Mouse (Mus musculus) cerebellum, adult 2 months (tissue): ENCODE data around the gene Syt8. TPM values are rescaled to one million over a fixed set of nuclear protein-coding genes. Genes with fewer than 3 reads are reported as not detected.

Experiments used
- DNase-seq, 2 experiments: peaks; one replicate each; pipeline ENCODE4 v3.0.0; 2021
- H3K27ac ChIP-seq: fragments of 200-500 bp; 2 replicates; pipeline ENCODE4 v1.5.1; 2012; ENCODE audit warnings: low read length, control low read depth, inconsistent platforms; ENCODE audit not compliant: insufficient read depth
- H3K27me3 ChIP-seq: fragments of 200-500 bp; 2 replicates; pipeline ENCODE4 v1.6.1; 2012; ENCODE audit warnings: inconsistent platforms, mild to moderate bottlenecking, low read length, moderate library complexity; ENCODE audit not compliant: control insufficient read depth, insufficient read depth
- H3K4me1 ChIP-seq: fragments of 200-500 bp; 2 replicates; pipeline ENCODE4 v1.6.1; 2011; ENCODE audit warnings: low read length; ENCODE audit not compliant: control insufficient read depth, insufficient read depth
- H3K4me3 ChIP-seq: fragments of 200-500 bp; replicated peaks from 2 replicates; pipeline ENCODE3; 2011; ENCODE audit warnings: mild to moderate bottlenecking, low read depth, low read length, control low read depth; ENCODE audit not compliant: insufficient read depth
- CTCF ChIP-seq: fragments of 200-500 bp; IDR thresholded peaks from 2 replicates; pipeline ENCODE4 v1.5.1; 2011; ENCODE audit warnings: low read depth, mild to moderate bottlenecking, control low read depth, low read length, moderate library complexity, borderline replicate concordance; ENCODE audit not compliant: insufficient read depth
- POLR2A ChIP-seq: fragments of 200-500 bp; IDR thresholded peaks from 2 replicates; pipeline ENCODE4 v1.6.1; 2011; ENCODE audit warnings: low read length, control low read depth, borderline replicate concordance; ENCODE audit not compliant: insufficient read depth
- WGBS: fragments of 180-500 bp; shearing (Covaris S2); methylation state at CpG from one replicate; pipeline ENCODE4 v1.1.7; 2018; 5-methylcytosine and 5-hydroxymethylcytosine counted together
- polyA plus RNA-seq: library from polyadenylated mRNA; depleted of rRNA; stranded (reverse); fragments of >200 nt; gene quantifications from 2 replicates; pipeline ENCODE4 v1.2.3, GENCODE M21; 2012

Gene Syt8
- polyA plus RNA-seq, 1 experiment = not detected

DNA sequence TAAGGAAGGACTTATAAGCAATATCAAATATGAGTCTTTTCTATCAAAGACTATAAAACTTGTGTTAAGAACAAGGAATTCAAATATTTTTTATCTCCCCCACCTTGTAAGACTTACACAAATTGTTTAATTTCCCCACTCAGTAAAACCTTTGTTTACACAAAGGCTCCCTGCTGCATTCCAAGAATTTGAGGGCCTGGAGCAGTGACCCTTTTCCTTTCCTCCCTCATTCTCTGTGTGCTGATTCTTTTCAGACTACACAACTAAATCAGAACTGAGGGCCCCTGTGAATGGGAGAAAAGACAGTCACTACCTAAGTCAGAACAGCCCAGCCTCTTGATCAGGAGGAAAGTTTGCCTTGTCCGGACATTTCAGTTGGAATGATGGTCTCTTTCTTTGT is 20.1 kb downstream of the Syt8 start:
- 82% methylated on average over 1 of the region's 1 CpGs for WGBS
- Histone ChIP-seq H3K27ac (no peak overlapping the region), H3K4me1 (peaks cover 10% of the 10 kb centered on the region; the same call in 1 of the 2 replicates), H3K27me3 (no peaks in the 10 kb centered on the region), H3K4me3 (no peak overlapping the region)
- TF ChIP-seq CTCF (no peak), POLR2A (no peak)
- DNase-seq = no peak

- no peak for TF ChIP-seq CTCF
- TF ChIP-seq POLR2A = no peak
- 69% methylated on average over 2 of the region's 2 CpGs for WGBS
- H3K27ac ChIP-seq = no peak overlapping the region
- H3K27me3 ChIP-seq = no peaks in the 10 kb centered on the region
- peak in 1 of 2 experiments; percentile 10 for DNase-seq
- peaks cover 10% of the 10 kb centered on the region; the same call in 1 of the 2 replicates for H3K4me1 ChIP-seq
- H3K4me3 ChIP-seq = no peak overlapping the region
Observed at GRCm38 (mm10) chr7:142455251-142455650, 20.6 kb downstream of the Syt8 start.

- Histone ChIP-seq H3K27me3 (no peaks in the 10 kb centered on the region), H3K4me1 (peaks cover 10% of the 10 kb centered on the region; the same call in 1 of the 2 replicates), H3K27ac (peak overlapping the region; percentile 78), H3K4me3 (no peak overlapping the region)
- no peak for TF ChIP-seq CTCF
- no peak for TF ChIP-seq POLR2A
- WGBS = 26% methylated on average over 3 of the region's 3 CpGs
- DNase-seq = no peak
Observed at GRCm38 (mm10) chr7:142456806-142457205, 22.2 kb downstream of the Syt8 start.

DNA sequence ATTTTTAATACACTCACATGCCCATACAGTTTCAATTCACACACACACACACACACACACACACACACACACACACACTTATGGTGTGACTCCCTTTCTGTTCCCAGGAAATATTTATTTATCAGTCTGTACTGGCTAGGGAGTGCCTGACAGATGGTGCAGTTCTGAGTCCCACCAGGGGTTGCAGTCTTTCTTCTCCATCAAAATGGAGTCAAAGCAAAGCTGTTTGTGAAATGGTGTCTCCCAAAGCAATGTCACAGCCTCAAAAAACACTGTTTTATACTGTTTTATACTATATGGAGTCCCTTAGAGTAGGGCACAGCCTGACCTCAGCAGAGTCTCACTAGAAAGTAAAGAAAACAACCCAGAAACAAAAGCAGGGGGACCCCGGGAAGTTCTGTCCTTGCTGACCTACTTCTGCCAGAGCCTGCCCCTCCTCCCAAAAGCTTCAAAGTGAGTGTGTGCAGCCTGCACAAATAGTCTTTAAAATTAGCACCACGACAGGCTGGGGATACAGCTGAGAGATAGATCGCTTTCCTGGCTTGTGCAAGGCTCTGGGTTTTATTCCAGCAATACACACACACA is 22.7 kb downstream of the Syt8 start:
- TF ChIP-seq CTCF (no peak), POLR2A (no peak)
- H3K4me1 ChIP-seq = peaks cover 10% of the 10 kb centered on the region; the same call in 1 of the 2 replicates
- peak overlapping the region; percentile 78 for H3K27ac ChIP-seq
- 3% methylated on average over 3 of the region's 3 CpGs for WGBS
- H3K27me3 ChIP-seq = no peaks in the 10 kb centered on the region
- no peak overlapping the region for H3K4me3 ChIP-seq
- DNase-seq = peak; percentile 81 to 87

- TF ChIP-seq CTCF = no peak
- no peak for TF ChIP-seq POLR2A
- Histone ChIP-seq H3K4me3 (no peak overlapping the region), H3K27ac (peak overlapping the region; percentile 78), H3K4me1 (peaks cover 14% of the 10 kb centered on the region), H3K27me3 (no peaks in the 10 kb centered on the region)
- WGBS = 30% methylated on average over 2 of the region's 2 CpGs
- peak in 1 of 2 experiments; percentile 22 for DNase-seq
Observed at GRCm38 (mm10) chr7:142458026-142458425, 23.4 kb downstream of the Syt8 start.

DNA sequence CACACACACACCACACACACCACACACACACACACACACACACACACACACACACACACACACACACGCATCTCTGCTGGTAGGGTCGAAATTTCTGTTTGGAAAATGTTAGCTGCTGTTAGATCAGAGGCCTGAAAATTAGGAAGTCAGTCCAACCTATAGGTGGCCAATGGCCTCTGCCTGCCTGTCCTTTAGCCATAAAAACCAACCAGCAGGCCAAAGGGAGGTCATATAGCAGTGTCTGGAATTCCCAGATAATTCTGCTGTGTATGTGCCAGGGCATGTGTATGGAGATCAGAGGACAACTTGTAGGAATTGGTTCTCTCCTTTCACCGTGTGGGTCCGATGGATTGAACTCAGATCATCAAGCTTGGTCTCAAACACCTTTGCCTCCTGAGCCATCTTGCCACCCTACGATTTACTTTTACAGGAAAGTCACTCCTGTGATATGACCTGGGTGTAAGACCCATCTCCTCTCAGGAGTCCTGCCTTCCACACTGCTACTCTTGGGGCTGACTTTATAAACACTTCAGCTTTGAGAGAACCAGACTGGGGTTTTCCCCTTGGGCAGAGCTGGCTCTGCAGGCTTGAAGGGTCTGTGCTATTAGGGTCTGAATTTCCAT is 24.1 kb downstream of the Syt8 start:
- peak overlapping the region; percentile 78; the same call in 1 of the 2 replicates for H3K27ac ChIP-seq
- WGBS = 93% methylated on average over 5 of the region's 5 CpGs
- TF ChIP-seq CTCF = no peak
- no peak for TF ChIP-seq POLR2A

DNA sequence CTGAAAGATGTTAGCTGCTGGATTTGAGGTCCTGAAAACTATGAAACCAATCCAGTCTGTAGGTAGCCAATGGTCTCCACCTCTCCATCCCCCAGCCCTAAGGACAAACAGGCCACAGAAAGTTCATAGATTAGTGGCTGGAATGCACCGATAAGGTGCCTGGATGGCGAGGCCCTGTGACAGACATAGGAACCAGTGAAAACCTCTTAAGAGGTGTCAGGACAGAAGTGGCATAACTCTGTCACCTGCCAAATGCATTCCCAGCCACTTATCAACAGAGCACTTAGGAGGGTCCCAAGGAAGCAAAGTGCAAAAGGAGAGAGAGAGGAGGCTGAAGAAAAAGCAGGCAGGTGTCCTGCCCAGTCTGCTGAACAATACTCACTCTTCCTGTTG is 24.6 kb downstream of the Syt8 start:
- peaks cover 23% of the 10 kb centered on the region for H3K4me1 ChIP-seq
- no peaks in the 10 kb centered on the region for H3K27me3 ChIP-seq
- no peak for DNase-seq
- no peak overlapping the region for H3K4me3 ChIP-seq
- 99% methylated on average over 2 of the region's 2 CpGs for WGBS
- TF ChIP-seq POLR2A (no peak), CTCF (no peak)
- H3K27ac ChIP-seq = no peak overlapping the region

More for the DNA sequence above, 24.1 kb downstream of the Syt8 start:
- Histone ChIP-seq H3K27me3 (no peaks in the 10 kb centered on the region), H3K4me1 (peaks cover 22% of the 10 kb centered on the region), H3K4me3 (no peak overlapping the region)
- DNase-seq = peak in 1 of 2 experiments; percentile 17

- no peak for TF ChIP-seq CTCF
- 97% methylated on average over 7 of the region's 7 CpGs for WGBS
- Histone ChIP-seq H3K4me1 (peaks cover 23% of the 10 kb centered on the region), H3K27me3 (no peaks in the 10 kb centered on the region), H3K27ac (no peak within 1 kb of the TSS), H3K4me3 (no peak within 1 kb of the TSS)
- no peak for DNase-seq
Observed at GRCm38 (mm10) chr7:142460636-142461077, 26.0 kb downstream of the Syt8 start, which contains the start of gene Lsp1. Gene Lsp1, plus strand, starts transcription at chr7:142460809.
